In genomic region chr11:4192757-4193156, GRCm38 (mm10) we compare ENCODE assay signal across 21 mouse cellular contexts. TPM values are rescaled to one million over a fixed set of nuclear protein-coding genes. Genes with fewer than 3 reads are reported as not detected.
DNase-seq lines count a peak whose midpoint lies in the region; ATAC-seq and TF ChIP-seq lines count a peak whose summit lies in the region.
"Had no signal": no experiment of that assay in that cellular context is flagged by ENCODE, and none has a peak within 500 bp of the region (broad histone marks: within the 10 kb centered on the region; RNA-seq: fewer than 3 reads in every experiment).

No protein-coding gene starts in this region.

- peak overlapping the region; percentile 54; the same call in 1 of the 2 replicates for H3K27ac ChIP-seq in intestine, postnatal 0 days (ENCODE audit: low read depth, low read length)
- no peak overlapping the region for H3K27ac ChIP-seq in intestine, embryonic 15.5 days
- 0 out of 2 replicates have a peak overlapping the region, but pooled peaks have one; percentile 6 for H3K27ac ChIP-seq in midbrain, postnatal 0 days (ENCODE audit: low read depth, low read length)
- H3K27ac ChIP-seq in midbrain, embryonic 15.5 days: no peak overlapping the region
- H3K27ac ChIP-seq in limb, embryonic 12.5 days: peak overlapping the region; percentile 79
- H3K27ac ChIP-seq in cerebellum, adult 2 months (ENCODE audit: insufficient read depth, low read length): no peak overlapping the region
- H3K27ac ChIP-seq: forebrain, embryonic 15.5 days; neural tube, embryonic 12.5 days had no signal

- TF ChIP-seq POLR2A in cerebellum, adult 2 months (IDR thresholded peaks at IDR 0.05; ENCODE audit: borderline replicate concordance, insufficient read depth, low read length): no peak

- no peak for ATAC-seq in intestine, postnatal 0 days
- ATAC-seq in intestine, embryonic 15.5 days: no peak
- ATAC-seq in midbrain, postnatal 0 days (ENCODE audit: low FRiP score): no peak
- no peak for ATAC-seq in midbrain, embryonic 15.5 days (replicated peaks)
- ATAC-seq in limb, embryonic 12.5 days (ENCODE audit: insufficient number of reproducible peaks, insufficient read depth, low FRiP score, low TSS enrichment, low read depth): no peak
- ATAC-seq: forebrain, embryonic 15.5 days; liver, postnatal 0 days had no signal

- no peak for TF ChIP-seq CTCF in intestine, postnatal 0 days (IDR thresholded peaks at IDR 0.05; ENCODE audit: low read depth)
- TF ChIP-seq CTCF in midbrain, postnatal 0 days (IDR thresholded peaks at IDR 0.05): no peak
- TF ChIP-seq CTCF in cerebellum, adult 2 months (IDR thresholded peaks at IDR 0.05; ENCODE audit: borderline replicate concordance, insufficient read depth, low read depth, low read length): no peak

- no peaks in the 10 kb centered on the region for H3K27me3 ChIP-seq in intestine, postnatal 0 days (replicated peaks; ENCODE audit: control insufficient read depth, insufficient read depth, low read length)
- no peaks in the 10 kb centered on the region for H3K27me3 ChIP-seq in intestine, embryonic 15.5 days (replicated peaks)
- H3K27me3 ChIP-seq in midbrain, postnatal 0 days (ENCODE audit: insufficient read depth, low read length): no peaks in the 10 kb centered on the region
- H3K27me3 ChIP-seq in midbrain, embryonic 15.5 days (replicated peaks): no peaks in the 10 kb centered on the region
- 0 out of 2 replicates have a peak, but pooled peaks cover 2% of the 10 kb centered on the region for H3K27me3 ChIP-seq in limb, embryonic 12.5 days
- no peaks in the 10 kb centered on the region for H3K27me3 ChIP-seq in cerebellum, adult 2 months (ENCODE audit: control insufficient read depth, insufficient read depth, low read length)
- H3K27me3 ChIP-seq: forebrain, embryonic 15.5 days; neural tube, embryonic 12.5 days had no signal

- H3K4me1 ChIP-seq in intestine, postnatal 0 days (replicated peaks; ENCODE audit: control insufficient read depth, insufficient read depth, low read length): peaks cover 12% of the 10 kb centered on the region; the same call in 1 of the 2 replicates
- peaks cover 34% of the 10 kb centered on the region for H3K4me1 ChIP-seq in intestine, embryonic 15.5 days (replicated peaks)
- H3K4me1 ChIP-seq in midbrain, postnatal 0 days (ENCODE audit: insufficient read depth, low read length): peaks cover 9% of the 10 kb centered on the region; the same call in 1 of the 2 replicates
- peaks cover 19% of the 10 kb centered on the region for H3K4me1 ChIP-seq in midbrain, embryonic 15.5 days
- peaks cover 32% of the 10 kb centered on the region for H3K4me1 ChIP-seq in limb, embryonic 12.5 days (replicated peaks)
- H3K4me1 ChIP-seq in cerebellum, adult 2 months (ENCODE audit: control insufficient read depth, insufficient read depth, low read length): peaks cover 3% of the 10 kb centered on the region; the same call in 1 of the 2 replicates

- 76% methylated on average over 3 of the region's 3 CpGs for WGBS in intestine, postnatal 0 days
- 76% methylated on average over 3 of the region's 3 CpGs for WGBS in intestine, embryonic 15.5 days
- WGBS in midbrain, postnatal 0 days: 83% methylated on average over 3 of the region's 3 CpGs
- 79% methylated on average over 3 of the region's 3 CpGs for WGBS in midbrain, embryonic 15.5 days
- WGBS in limb, embryonic 12.5 days: 71% methylated on average over 3 of the region's 3 CpGs
- WGBS in cerebellum, adult 2 months: 84% methylated on average over 3 of the region's 3 CpGs

- H3K4me2 ChIP-seq in intestine, postnatal 0 days (replicated peaks; ENCODE audit: low read depth): no peak overlapping the region
- H3K4me2 ChIP-seq in intestine, embryonic 15.5 days (replicated peaks): no peak overlapping the region
- no peak overlapping the region for H3K4me2 ChIP-seq in midbrain, postnatal 0 days (ENCODE audit: low read depth, low read length, poor library complexity, severe bottlenecking)
- no peak overlapping the region for H3K4me2 ChIP-seq in midbrain, embryonic 15.5 days
- no peak overlapping the region for H3K4me2 ChIP-seq in limb, embryonic 12.5 days
- H3K4me2 ChIP-seq: forebrain, embryonic 15.5 days; neural tube, embryonic 12.5 days had no signal

- H3K9me3 ChIP-seq in intestine, postnatal 0 days (ENCODE audit: control insufficient read depth): no peaks in the 10 kb centered on the region
- H3K9me3 ChIP-seq in intestine, embryonic 15.5 days: no peaks in the 10 kb centered on the region
- H3K9me3 ChIP-seq in midbrain, postnatal 0 days (ENCODE audit: low read length): no peaks in the 10 kb centered on the region
- H3K9me3 ChIP-seq in midbrain, embryonic 15.5 days: no peaks in the 10 kb centered on the region
- H3K9me3 ChIP-seq in limb, embryonic 12.5 days: no peaks in the 10 kb centered on the region
- H3K9me3 ChIP-seq: forebrain, embryonic 15.5 days; G1E; neural tube, embryonic 12.5 days had no signal

- H3K4me3 ChIP-seq in intestine, postnatal 0 days (ENCODE audit: low read depth, low read length): no peak overlapping the region
- no peak overlapping the region for H3K4me3 ChIP-seq in intestine, embryonic 15.5 days (replicated peaks)
- H3K4me3 ChIP-seq in midbrain, postnatal 0 days (ENCODE audit: low read depth, low read length): no peak overlapping the region
- H3K4me3 ChIP-seq in midbrain, embryonic 15.5 days: no peak overlapping the region
- no peak overlapping the region for H3K4me3 ChIP-seq in limb, embryonic 12.5 days (replicated peaks)
- H3K4me3 ChIP-seq in cerebellum, adult 2 months (replicated peaks; ENCODE audit: insufficient read depth, low read depth, low read length): no peak overlapping the region
- H3K4me3 ChIP-seq: forebrain, embryonic 15.5 days; heart, adult 2 months; neural tube, embryonic 12.5 days had no signal

- no peak overlapping the region for H3K9ac ChIP-seq in intestine, postnatal 0 days (ENCODE audit: low read depth, low read length)
- H3K9ac ChIP-seq in intestine, embryonic 15.5 days: no peak overlapping the region
- no peak overlapping the region for H3K9ac ChIP-seq in midbrain, postnatal 0 days (replicated peaks; ENCODE audit: low read length, poor library complexity, severe bottlenecking)
- H3K9ac ChIP-seq in midbrain, embryonic 15.5 days: no peak overlapping the region
- no peak overlapping the region for H3K9ac ChIP-seq in limb, embryonic 12.5 days (replicated peaks)
- H3K9ac ChIP-seq: forebrain, embryonic 15.5 days; liver, postnatal 0 days; neural tube, embryonic 12.5 days had no signal

- peak; percentile 17 for DNase-seq in midbrain, postnatal 0 days (ENCODE audit: low spot score)
- DNase-seq in frontal cortex, postnatal 25 days (ENCODE audit: low spot score in 2 of 2): no peak
- DNase-seq in cerebellum, adult 2 months: no peak
- DNase-seq: adrenal gland, adult 8-10 months; cerebellum, adult 18-20 months; gastrocnemius, postnatal 10 days; heart, postnatal 10 days; layer of hippocampus, postnatal 36 days; liver, postnatal 0 days; midbrain, embryonic 14.5 days; thymus, postnatal 4 days had no signal

- H3K36me3 ChIP-seq in intestine, postnatal 0 days (ENCODE audit: control insufficient read depth, insufficient read depth): no peaks in the 10 kb centered on the region
- H3K36me3 ChIP-seq in intestine, embryonic 15.5 days: no peaks in the 10 kb centered on the region
- H3K36me3 ChIP-seq in midbrain, postnatal 0 days (ENCODE audit: insufficient read depth, low read length): no peaks in the 10 kb centered on the region
- H3K36me3 ChIP-seq in midbrain, embryonic 15.5 days (replicated peaks): no peaks in the 10 kb centered on the region
- H3K36me3 ChIP-seq in limb, embryonic 12.5 days: 0 out of 2 replicates have a peak, but pooled peaks cover 2% of the 10 kb centered on the region
- H3K36me3 ChIP-seq: forebrain, embryonic 15.5 days; neural tube, embryonic 12.5 days had no signal

RNA-seq across cellular contexts. Expression of gene Tbc1d10a, which starts 6.2 kb away (rescaled TPM):
- 37.2 and 40.8 TPM in 2 replicates for polyA plus RNA-seq in intestine, postnatal 0 days (2015; fragmentation: Nextera tagmentation; extraction: Ambion mirVana)
- polyA plus RNA-seq in intestine, embryonic 15.5 days (2015; fragmentation: Nextera tagmentation; extraction: Ambion mirVana): 32.3 and 32.4 TPM in 2 replicates
- 41.9 and 48.4 TPM in 2 replicates for total RNA-seq in midbrain, postnatal 0 days (2014; rRNA removed)
- polyA plus RNA-seq in midbrain, postnatal 0 days (2015; fragmentation: Nextera tagmentation; extraction: Ambion mirVana): 31.9 and 36.2 TPM in 2 replicates
- polyA plus RNA-seq in midbrain, embryonic 15.5 days (2015; fragmentation: Nextera tagmentation; extraction: Ambion mirVana): 35.0 and 38.6 TPM in 2 replicates
- polyA plus RNA-seq in limb, embryonic 12.5 days (2016; fragmentation: Nextera tagmentation; extraction: Ambion mirVana): 36.5 and 36.8 TPM in 2 replicates
- 33.3 and 34.1 TPM in 2 replicates for polyA plus RNA-seq in cerebellum, adult 2 months (2012; rRNA removed)

RNA-seq across cellular contexts. Expression of gene Castor1, which starts 25.3 kb away (rescaled TPM):
- 10.3 and 14.7 TPM in 2 replicates for polyA plus RNA-seq in intestine, postnatal 0 days (2015; fragmentation: Nextera tagmentation; extraction: Ambion mirVana)
- polyA plus RNA-seq in intestine, embryonic 15.5 days (2015; fragmentation: Nextera tagmentation; extraction: Ambion mirVana): 3.1 and 4.5 TPM in 2 replicates
- 9.7 and 10.6 TPM in 2 replicates for total RNA-seq in midbrain, postnatal 0 days (2014; rRNA removed)
- 4.9 and 7.5 TPM in 2 replicates for polyA plus RNA-seq in midbrain, postnatal 0 days (2015; fragmentation: Nextera tagmentation; extraction: Ambion mirVana)
- polyA plus RNA-seq in midbrain, embryonic 15.5 days (2015; fragmentation: Nextera tagmentation; extraction: Ambion mirVana): 2.6 and 3.6 TPM in 2 replicates
- 2.3 and 2.7 TPM in 2 replicates for polyA plus RNA-seq in limb, embryonic 12.5 days (2016; fragmentation: Nextera tagmentation; extraction: Ambion mirVana)
- 5.1 and 5.6 TPM in 2 replicates for polyA plus RNA-seq in cerebellum, adult 2 months (2012; rRNA removed)

RNA-seq across cellular contexts. Expression of gene Sf3a1, which starts 32.6 kb away (rescaled TPM):
- polyA plus RNA-seq in intestine, postnatal 0 days (2015; fragmentation: Nextera tagmentation; extraction: Ambion mirVana): 15.7 and 16.5 TPM in 2 replicates
- 43.8 and 47.1 TPM in 2 replicates for polyA plus RNA-seq in intestine, embryonic 15.5 days (2015; fragmentation: Nextera tagmentation; extraction: Ambion mirVana)
- 46.0 and 49.6 TPM in 2 replicates for total RNA-seq in midbrain, postnatal 0 days (2014; rRNA removed)
- polyA plus RNA-seq in midbrain, postnatal 0 days (2015; fragmentation: Nextera tagmentation; extraction: Ambion mirVana): 34.2 and 37.3 TPM in 2 replicates
- polyA plus RNA-seq in midbrain, embryonic 15.5 days (2015; fragmentation: Nextera tagmentation; extraction: Ambion mirVana): 53.7 and 57.5 TPM in 2 replicates
- 71.4 and 78.8 TPM in 2 replicates for polyA plus RNA-seq in limb, embryonic 12.5 days (2016; fragmentation: Nextera tagmentation; extraction: Ambion mirVana)
- polyA plus RNA-seq in cerebellum, adult 2 months (2012; rRNA removed): 50.0 and 54.3 TPM in 2 replicates

RNA-seq across cellular contexts. Expression of gene Ccdc157, which starts 32.7 kb away (rescaled TPM):
- 1.1 and 1.7 TPM in 2 replicates for polyA plus RNA-seq in intestine, postnatal 0 days (2015; fragmentation: Nextera tagmentation; extraction: Ambion mirVana)
- 3.7 and 3.8 TPM in 2 replicates for polyA plus RNA-seq in intestine, embryonic 15.5 days (2015; fragmentation: Nextera tagmentation; extraction: Ambion mirVana)
- 22.0 and 23.3 TPM in 2 replicates for total RNA-seq in midbrain, postnatal 0 days (2014; rRNA removed)
- 9.0 and 10.7 TPM in 2 replicates for polyA plus RNA-seq in midbrain, postnatal 0 days (2015; fragmentation: Nextera tagmentation; extraction: Ambion mirVana)
- polyA plus RNA-seq in midbrain, embryonic 15.5 days (2015; fragmentation: Nextera tagmentation; extraction: Ambion mirVana): 9.0 and 10.3 TPM in 2 replicates
- 9.4 and 10.1 TPM in 2 replicates for polyA plus RNA-seq in limb, embryonic 12.5 days (2016; fragmentation: Nextera tagmentation; extraction: Ambion mirVana)
- polyA plus RNA-seq in cerebellum, adult 2 months (2012; rRNA removed): 15.6 and 15.8 TPM in 2 replicates

RNA-seq across cellular contexts. Expression of gene Osm, which starts 43.5 kb away (rescaled TPM):
- 0.08 and 0.20 TPM in 2 replicates for polyA plus RNA-seq in intestine, postnatal 0 days (2015; fragmentation: Nextera tagmentation; extraction: Ambion mirVana)
- polyA plus RNA-seq in intestine, embryonic 15.5 days (2015; fragmentation: Nextera tagmentation; extraction: Ambion mirVana): 0.20 and 0.26 TPM in 2 replicates
- total RNA-seq in midbrain, postnatal 0 days (2014; rRNA removed): 0.16 TPM in 1 of 2 replicates, not detected in the other
- polyA plus RNA-seq in midbrain, postnatal 0 days (2015; fragmentation: Nextera tagmentation; extraction: Ambion mirVana): 0.10 and 0.14 TPM in 2 replicates
- polyA plus RNA-seq in midbrain, embryonic 15.5 days (2015; fragmentation: Nextera tagmentation; extraction: Ambion mirVana): 0.11 and 0.21 TPM in 2 replicates
- not detected in 2 replicates for polyA plus RNA-seq in limb, embryonic 12.5 days (2016; fragmentation: Nextera tagmentation; extraction: Ambion mirVana)
- 0.03 TPM in 1 of 2 replicates, not detected in the other for polyA plus RNA-seq in cerebellum, adult 2 months (2012; rRNA removed)
- total RNA-seq: gastrocnemius, postnatal 10 days; heart, postnatal 10 days; layer of hippocampus, postnatal 36 days had no signal
- polyA plus RNA-seq: forebrain, embryonic 15.5 days; limb, embryonic 11.5 days; neural tube, embryonic 12.5 days; testis, adult 2 months had no signal

Comparison
In these comparisons a context has a peak if more than half of its experiments do, and no peak if none do; other contexts are left out.
1. H3K27ac ChIP-seq: peak in intestine, postnatal 0 days (single experiment), midbrain, postnatal 0 days (single experiment) and limb, embryonic 12.5 days (single experiment); none in intestine, embryonic 15.5 days (single experiment), midbrain, embryonic 15.5 days (single experiment) and cerebellum, adult 2 months (single experiment).